Mouse (Mus musculus) gastrocnemius, postnatal 36 days (tissue): ENCODE data around the gene Rpf2. TPM values are rescaled to one million over a fixed set of nuclear protein-coding genes. Genes with fewer than 3 reads are reported as not detected.

ENCODE experiments used
- DNase-seq, 2 experiments: peaks; one replicate each; pipeline ENCODE4 v3.0.0; 2022
- intact Hi-C: fragments of 180-260 bp; cut with DNase I; formaldehyde crosslinking; loops from one replicate; pipeline ENCODE4 v1.15.1; 2025
- total RNA-seq, 2 experiments: library from RNA; stranded (reverse); gene quantifications; 2 replicates each; pipeline ENCODE4 v1.2.3; 2021

Gene Rpf2
- total RNA-seq, 2 experiments from 2014 or later = 14.1 to 16.4 TPM

DNA sequence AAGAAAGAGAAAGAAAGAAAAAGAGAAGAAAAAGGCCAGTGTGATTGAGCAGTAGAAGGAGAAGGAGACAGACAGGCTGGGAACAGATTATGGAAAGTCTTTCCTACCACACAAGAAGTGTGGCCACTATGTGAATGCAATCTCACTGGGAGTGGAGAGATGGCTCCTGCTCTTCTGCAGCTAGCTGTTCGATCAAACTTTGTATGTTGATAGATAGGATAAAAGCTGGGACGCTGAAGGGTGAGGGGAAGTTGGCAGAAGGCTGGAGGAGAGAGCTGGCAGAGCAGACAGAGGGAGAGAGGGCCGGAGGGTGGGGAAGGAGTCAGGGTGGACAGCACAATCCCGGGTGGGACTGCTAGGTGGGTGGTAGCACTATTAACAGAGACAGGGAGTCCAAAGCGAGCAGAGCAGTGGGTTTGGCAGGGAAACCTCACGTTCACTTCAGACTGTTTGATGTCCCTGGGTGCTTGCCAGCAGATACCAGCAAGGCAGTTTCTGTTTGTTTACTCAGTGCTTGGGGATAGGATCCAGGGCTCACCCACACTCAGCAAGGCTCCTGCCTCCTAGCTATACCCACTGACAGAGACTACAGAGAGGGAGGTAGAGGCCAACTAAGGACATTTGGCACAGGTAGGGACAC lies 69.4 kb downstream of the Rpf2 start:
- intact Hi-C loops = no loop called here
- DNase-seq = no peak

Other genes with a start within 250 kb of the Rpf2 start
- 1 to 10 TPM; 2.4 to 2.5 TPM for gene Mfsd4b1, start 221.8 kb downstream of the Rpf2 start, total RNA-seq
- gene Slc16a10, start 104.8 kb downstream of the Rpf2 start, total RNA-seq = 10 to 100 TPM; 35.3 to 40.5 TPM
- 10 to 100 TPM; 19.2 to 20.1 TPM for gene Gtf3c6, start 11.1 kb upstream of the Rpf2 start, total RNA-seq
- 100 to 1,000 TPM in 1 of 2 experiments, 10 to 100 TPM in 1; 83.0 to 476 TPM for gene Amd1, start 55.1 kb upstream of the Rpf2 start, total RNA-seq
- gene Cdk19, start 92.5 kb upstream of the Rpf2 start, total RNA-seq = 10 to 100 TPM in 1 of 2 experiments, 1 to 10 TPM in 1; 6.9 to 16.6 TPM